Mouse (Mus musculus): ENCODE measurements at regions not wholly inside any gene's neighbourhood (a gene's known extent, or its start where the extent isn't known, plus 50 kb on each side); places are given as distances from the start of the nearest gene placed in this dataset.
A peak's percentile ranks its signal among the peaks of the same experiment; 100 is the strongest.

DNA sequence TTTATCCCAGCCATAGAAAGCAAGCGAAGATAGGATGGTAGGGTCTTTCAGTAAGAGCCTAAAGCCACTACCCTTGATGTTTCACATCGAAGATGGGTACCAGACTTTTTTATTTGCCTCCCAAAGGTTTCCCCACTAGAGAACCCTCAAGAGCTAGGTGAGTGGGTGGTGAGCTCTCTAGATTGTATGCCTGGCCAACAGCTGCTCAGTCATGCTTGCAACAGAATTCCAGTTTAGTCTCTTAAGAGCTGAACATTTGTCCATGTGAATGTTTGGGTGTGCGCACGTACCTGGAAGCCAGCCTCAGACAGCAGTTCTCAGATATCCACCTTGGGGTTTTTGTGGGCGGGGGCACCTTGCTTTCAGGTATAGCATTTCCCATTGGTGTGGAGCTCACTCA, 218.5 kb downstream of the Suds3 start:
- no peak for DNase-seq

DNA sequence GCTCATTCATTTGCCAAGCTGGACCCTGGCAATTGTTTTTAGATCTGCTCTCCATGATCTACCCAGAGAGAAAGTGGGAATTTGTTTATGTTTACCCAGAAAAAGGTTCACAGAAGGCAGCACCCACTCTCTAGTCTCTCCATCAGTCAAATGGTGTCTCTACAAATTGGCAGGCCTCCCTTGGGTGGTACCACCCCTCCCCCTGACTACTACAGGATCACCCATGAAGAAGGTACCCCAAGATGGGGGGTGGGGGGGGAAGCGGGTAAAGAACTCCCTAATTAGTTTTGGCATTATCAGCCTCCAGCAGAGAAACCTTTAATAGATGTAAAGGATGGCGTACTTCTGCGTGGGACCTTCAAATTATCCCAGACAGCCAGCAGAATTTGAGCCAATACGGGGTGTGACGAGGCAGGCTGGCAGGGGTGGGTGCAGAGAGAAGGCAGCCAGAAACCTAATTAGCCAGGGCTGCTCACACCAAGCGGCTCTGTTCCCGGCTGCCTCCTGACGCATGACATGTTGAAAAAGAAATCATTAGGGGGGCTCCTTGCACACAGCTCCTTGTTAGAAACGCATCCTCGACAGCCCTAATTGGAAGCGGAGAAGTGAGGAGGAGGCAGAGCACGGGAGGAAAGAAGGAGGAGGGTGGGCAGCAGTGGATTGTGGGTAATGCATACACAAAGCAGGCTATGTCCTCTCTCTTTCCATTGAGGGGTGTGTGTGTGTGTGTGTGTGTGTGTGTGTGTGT, 220.7 kb downstream of the Suds3 start:
- DNase-seq = no peak

DNA sequence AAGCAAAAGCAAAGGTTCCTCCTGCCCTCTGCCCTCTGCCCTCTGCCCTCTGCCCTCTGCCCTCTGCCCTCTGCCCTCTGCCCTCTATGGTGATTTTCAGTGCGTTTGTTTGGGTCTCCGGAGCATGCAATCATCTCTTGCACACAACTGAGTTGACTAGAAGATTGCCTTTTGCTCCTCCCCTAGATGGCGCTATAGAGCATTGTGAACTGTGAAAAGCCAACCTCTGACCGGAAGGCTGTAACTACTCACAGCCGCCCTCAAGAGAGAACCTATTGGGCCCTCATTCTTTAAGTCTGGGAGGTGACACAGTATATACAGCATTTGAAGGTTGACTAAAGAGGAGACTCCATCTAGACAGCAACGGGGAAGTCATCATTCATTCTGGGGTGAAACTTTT, 221.3 kb downstream of the Suds3 start:
- DNase-seq = no peak

DNA sequence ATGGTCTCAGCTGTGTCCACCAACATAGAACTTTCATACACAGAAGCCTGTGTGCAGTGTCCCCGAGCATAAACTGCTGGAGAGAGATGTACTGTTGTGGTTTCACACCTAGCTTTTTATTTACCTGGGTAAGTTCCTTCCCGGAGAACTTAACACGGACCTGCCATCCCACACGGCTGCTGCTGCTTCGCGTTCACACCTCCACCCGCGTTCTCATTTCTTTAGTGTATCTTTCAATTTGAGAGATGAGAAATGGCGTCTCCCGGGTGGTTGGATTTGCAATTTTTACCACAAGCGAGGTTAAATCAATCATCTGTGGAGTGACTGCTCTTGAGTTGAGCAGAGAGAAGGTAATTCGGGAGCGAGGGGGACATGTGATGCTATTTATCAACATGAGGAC, 223.0 kb downstream of the Suds3 start:
- DNase-seq = no peak

DNA sequence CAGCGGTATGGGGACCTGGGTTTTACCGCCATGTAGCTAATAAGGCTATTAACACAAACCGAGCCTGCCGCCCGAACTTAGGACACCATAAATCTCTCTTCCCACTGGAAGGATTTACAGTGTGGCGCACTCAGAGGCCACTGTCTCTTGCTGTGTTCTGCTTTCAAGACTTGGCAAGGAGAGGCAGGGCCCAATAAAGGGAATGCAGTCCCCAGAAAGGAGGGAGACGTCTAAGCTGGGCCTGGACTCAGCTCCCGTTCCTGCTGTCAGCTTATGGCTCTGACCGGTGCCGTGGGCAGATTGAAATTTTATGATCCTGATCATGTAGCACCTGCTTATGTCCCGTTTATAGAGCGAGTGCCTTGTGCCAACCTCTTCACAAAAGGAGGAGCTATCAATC, 226.7 kb downstream of the Suds3 start:
- no peak for DNase-seq

DNA sequence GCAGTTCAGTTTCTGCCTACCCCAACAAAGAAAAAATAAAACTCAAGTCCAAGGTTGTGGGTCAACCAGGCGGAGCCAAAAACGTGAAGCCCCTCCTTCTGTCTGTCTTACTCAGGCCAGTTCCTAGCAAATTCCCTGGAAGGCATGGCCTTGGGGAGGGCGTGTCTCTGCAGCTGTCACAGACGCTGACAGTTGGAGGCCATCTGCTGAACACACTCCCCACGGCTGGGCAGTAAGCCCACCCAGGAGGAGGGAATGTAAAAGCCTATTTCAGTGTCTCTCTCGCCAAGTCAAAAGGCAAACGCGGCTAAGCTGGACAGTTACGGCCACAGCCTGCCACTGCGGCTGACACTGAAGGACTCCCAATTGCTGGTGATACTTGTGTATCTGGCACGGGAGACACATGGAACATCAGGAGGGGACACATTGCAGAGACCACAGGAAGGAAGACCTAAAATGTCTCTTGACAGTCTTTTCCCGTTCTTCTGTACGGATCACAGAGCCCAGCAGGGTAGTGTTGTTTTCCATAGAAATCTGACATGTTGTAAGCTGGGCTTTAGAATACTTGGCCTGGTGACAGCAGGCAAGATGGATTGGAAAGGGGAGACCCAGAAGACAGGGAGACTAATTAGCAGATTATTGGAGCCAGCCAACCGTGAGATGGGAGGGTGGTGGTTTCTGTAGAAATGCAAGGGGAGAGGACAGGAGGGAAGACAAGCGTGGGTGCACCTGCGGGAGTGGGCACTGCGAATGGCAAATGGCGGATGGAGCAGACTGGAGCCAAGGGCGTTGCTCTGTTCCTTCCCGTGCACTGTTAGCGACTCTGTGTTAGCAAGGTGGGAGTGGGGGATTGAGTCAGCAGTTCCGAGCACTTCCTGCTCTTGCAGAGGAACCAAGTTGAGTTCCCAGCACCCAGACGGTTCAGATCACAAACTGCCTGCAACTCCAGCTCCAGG, 229.5 kb downstream of the Suds3 start:
- DNase-seq = peak; percentile 20

DNA sequence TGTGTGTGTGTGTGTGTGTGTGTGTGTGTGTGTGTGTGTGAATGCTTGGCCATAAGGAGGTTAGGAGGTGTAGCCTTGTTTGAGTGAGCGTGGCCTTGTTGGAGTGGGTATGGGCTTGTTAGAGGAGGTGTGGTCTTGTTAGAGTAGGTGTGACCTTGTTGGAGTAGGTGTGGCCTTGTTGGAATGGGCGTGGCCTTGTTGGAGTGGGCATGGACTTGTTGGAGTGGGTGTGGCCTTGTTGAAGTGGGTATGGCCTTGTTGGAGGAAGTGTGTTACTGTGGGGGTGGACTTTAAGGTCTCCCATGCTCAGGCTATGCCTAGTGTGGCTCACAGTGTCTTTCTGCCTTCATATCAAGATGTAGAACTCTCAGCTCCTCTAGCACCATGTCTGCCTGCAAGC, 236.2 kb downstream of the Suds3 start:
- no peak for DNase-seq

DNA sequence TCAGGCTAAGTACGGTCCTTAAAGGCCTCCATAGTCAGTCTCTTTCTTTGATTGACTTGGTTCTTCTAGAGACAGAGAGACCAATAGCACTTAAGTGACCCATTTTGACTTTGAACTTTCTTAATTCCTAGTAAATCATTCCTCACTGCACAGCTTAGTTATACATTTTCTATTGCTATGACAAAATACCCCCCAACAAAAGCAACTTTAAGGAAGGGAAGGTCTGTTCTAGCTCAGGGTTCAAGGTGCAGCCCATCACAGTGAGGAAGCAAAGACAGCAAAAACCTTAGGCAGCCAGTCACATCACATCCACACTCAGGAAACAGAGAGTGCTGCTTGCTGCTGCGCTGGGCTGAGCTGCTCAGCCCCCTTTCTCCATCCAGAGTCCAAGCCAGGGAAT, 241.0 kb downstream of the Suds3 start:
- DNase-seq = no peak

DNA sequence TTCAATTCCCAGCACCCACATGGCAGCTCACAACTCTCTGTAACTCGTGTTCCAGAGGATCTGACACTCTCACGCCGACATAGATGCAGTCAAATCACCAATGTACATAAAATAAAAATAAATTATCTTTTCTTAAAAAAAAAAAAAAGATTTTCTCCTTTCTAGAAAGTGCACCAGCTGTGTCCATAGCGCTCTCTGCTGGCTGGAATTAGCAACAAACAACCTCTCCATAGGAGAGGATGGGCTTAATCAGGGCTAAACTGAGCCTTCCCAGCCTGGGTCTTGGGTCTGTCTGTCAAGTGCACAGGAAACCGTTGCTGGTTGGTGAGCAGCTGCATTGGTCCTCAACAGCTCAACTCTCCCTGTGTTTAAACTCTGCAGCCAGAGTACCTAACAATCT, 247.8 kb downstream of the Suds3 start:
- DNase-seq = no peak

DNA sequence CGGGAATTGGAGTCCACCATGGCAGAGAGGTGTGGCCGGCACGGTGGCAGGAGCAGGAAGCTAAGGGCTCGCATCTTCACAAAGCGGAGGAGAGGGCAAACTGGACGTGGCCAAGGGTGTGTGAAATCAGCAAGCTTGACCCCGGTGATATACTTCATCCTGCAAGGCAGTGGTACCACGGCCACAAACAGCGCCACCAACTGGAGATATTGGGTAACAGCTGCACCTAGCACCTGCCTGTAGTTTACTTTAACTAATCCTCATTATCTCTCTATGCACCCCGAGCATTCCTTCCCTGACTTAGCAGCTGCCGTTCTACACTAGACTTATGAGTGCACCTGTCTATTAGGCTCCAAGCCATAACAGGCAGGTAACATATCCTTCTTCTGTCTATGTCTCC, 251.6 kb downstream of the Suds3 start:
- DNase-seq = no peak

DNA sequence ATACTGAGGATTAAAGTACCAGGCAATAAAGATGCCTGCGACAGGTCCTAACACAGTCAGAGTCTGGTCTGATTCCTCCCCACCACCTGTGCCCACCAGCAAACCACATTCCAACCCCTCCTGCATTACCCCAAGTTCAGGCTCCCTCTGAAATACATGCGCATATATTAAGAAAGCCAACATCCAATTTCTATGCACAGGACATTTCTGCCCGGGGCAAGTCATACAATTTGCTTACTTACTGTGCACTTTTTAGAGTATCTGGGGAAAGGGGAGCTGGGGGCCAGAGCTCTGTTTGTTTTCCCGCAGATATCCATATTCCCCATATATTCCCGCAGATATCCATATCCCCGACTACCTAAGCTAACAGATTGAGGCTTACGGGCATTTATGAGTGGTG, 261.1 kb upstream of the Srrm4 start:
- no peak for DNase-seq

DNA sequence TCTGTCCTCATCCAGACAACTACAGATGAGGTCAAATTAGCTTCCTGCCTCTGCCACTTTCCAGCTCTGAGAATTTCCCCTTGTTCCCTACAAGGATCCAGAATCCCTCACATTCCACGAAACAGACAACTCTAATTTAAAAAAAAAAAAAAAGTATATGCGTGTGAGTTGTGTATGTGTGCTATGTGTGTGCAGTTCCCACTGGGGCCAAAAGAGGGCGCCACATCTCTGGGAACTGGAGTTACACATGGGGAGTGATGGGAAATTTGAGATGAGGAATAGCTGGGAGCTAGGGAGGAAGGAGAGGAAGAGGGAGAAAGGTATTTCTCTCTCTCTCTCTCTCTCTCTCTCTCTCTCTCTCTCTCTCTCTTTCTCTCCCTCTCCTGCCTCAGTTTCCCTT, 240.3 kb upstream of the Srrm4 start:
- no peak for DNase-seq

DNA sequence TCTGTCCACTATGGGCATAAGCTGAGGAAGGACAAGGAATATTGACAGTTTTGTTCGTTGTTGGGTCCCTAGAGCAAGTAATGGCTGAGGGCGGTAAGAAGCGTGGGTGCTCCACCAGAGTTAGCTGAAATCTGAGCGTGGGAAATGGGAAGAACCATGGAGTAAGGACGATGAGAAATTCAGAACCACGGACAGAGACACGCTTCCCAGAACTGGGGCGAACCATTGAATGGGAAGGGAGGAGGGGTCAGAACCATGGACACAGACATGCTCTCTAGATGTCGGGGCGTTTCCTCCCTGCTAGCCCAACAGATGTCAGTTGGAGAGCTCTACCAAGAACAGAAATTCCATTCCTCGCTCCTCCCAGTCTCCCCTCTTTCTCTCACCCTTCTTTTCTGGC, 238.2 kb upstream of the Srrm4 start:
- DNase-seq = no peak

DNA sequence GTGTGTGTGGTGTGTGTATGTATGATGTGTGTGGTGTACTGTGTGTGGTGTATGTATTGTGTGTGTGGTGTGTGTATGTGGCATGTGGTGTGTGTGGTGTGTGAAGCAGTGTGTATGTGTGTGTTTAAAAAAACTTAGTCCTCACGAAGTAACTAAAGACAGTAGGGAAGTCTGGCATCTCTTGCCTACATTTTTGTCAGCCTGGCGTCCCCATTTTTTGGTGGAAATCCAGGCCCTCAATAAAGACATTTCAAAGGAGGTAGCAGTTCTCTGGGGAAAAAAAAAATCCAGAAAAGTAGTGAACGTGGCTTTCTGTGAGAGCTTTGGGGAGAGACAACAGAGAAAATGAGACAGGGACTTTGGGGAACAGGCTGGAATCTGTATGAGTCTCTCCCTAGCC, 231.6 kb upstream of the Srrm4 start:
- no peak for DNase-seq

DNA sequence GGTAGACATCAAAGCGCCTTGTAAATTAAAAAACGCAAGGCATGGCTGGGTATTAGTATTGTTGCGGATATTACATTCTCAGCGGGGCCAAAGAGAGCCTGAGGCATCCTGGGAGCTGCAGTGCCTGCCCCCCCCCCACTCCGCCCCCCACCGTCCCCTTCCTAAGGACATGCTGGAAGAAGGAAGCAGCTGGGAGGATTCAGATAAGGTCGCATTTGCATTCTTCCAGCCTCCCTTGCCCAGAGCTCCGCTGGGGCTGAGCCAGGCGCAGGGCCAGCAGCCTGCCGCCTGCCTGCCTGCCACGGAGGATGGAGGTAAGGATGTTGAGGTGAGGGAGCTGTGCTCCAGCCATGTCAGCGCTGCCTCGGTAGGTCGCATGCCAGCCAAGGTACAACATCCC, 230.5 kb upstream of the Srrm4 start:
- no peak for DNase-seq

DNA sequence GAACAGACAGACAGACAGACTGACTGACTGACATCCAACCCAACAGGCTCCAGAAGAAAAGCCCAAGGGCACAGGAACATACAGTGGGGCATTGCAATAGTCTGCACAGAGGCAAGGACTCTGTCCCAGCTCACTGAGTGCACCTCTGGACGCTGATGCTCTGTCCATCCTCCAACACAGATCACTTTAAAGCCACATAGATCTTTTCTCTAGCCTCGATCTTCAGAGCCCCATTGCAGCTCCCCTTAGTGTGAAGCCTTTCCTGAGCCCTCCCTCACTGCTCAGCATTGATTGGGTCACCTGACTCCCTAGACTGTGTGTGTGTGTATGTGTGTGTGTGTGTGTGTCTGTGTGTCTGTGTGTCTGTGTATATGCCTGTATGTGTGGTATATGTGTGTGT, 218.2 kb upstream of the Srrm4 start:
- no peak for DNase-seq

DNA sequence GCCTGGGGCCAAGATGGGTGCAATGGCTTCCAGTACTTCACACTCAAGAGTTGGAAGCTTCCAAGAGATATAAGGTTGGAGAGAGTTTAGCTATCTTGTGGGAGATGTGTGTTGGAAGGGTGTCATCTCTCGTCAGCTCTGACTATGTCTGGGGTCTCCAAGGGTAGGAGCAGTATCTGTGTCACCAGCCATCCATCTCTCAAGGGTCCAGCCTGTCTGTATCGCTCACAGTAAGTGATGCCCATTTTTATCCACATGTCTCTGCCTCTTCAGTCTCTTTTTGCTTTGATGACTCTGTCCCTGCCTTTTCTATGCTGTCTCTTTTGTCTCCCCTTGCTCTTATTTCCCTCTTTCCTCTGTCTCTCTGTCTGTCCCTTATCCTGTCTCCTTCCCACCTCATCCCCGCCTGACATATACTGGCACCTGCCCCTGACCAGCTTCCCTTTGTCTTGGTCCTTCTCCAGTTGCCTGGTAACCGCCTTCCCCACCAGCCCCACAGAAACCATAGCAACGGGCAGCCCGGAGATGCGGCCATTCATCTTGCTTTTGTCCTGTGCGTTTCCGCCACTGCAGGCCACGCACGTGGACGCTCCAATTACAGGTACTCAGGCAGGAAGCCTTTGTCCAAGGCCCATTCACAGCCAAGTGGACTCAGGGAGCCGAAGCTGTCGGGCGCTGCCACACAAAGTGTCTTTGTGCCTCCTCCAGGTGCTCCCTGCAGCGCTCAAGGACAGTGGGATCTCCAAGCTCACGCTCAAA, 217.6 kb upstream of the Srrm4 start:
- no peak for DNase-seq

DNA sequence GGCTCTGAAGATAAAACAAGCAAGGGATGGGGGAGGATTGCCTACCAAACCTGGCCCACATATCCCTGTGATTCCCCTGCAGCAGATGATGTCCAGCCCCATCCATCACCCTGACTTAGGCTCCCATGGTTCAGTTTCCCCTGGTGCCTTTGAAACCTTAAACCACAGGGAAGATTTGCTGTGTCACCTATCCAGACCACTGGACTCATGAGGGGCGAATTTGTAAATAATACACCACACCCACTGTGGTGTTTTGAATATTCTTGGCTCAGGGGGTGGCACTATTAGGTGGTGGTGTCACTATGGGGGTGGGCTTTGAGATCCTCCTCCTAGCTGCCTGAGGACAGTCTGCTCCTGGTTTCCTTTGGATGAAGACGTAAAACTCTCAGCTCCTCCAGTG, 205.8 kb upstream of the Srrm4 start:
- DNase-seq = no peak

DNA sequence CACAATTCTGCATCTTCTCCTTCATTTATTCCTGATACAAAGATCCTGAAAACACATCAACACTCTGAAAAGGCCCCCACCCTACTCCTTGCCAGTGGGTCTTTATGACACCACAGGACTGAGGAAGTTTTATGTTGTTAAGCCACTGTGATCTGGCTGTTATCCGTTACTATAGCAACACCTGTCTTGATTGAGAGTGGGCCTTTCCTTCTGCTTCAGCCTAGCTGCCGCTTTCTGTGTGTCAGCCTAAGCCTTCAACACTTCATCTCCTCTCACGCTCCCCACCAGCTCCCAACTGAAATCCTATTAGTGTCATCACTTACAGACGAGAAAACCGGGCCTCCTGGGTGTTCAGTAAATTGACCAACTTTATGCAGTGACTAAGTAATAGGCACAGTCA, 203.6 kb upstream of the Srrm4 start:
- DNase-seq = no peak

DNA sequence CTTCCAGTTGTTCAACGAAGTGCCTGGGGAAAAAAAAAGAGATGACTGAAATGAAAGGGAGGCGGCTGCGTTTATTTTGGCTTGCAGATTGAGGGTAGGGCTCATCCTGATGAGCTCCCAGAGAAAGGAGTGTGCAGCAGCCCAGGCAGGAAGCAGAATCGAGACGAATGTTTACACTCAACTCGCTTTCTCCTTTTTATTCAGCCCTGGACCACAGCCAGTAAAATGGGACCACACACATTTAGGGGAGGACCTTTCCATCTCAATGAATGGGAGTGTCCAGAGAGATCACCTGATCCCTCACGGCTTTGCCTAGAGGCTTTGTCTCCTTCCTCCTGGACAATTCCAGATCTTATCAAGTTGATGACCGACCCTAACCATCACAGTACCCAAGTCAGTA, 198.8 kb upstream of the Srrm4 start:
- DNase-seq = no peak

DNA sequence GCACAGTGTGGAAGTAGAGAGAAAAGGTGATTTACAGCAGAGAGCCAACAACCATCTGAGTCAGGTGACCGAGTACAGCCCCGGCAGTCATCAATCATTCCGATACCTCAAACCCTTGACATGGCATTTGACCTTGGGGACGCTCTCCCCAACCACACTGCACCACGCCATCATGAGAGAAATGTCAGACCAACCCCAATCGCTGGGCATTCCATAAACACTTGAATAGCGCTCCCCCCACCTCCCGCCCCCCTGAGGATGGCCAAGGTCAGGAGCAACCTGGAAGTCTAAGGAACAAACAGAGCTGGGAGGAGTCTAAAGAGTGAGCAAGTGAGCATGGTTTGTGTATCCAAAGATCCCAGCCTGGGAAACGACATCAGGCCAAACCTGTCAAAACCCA, 198.2 kb upstream of the Srrm4 start:
- no peak for DNase-seq

DNA sequence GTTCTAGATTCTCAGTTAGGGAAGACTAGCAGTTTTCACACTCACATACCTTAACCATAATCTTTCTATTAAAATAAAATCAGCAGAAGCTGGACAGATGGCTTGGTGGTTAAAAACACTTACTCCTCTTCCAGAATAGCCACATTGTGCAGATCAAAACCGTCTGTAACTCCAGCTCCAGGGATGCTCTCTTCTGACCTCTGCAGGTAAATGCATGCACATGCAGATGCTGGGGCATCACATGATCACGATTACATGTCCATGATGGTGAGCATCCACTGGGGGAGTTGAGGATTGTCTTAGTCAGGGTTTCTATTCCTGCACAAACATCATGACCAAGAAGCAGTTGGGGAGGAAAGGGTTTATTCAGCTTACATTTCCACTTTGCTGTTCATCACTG, 184.8 kb upstream of the Srrm4 start:
- DNase-seq = no peak

DNA sequence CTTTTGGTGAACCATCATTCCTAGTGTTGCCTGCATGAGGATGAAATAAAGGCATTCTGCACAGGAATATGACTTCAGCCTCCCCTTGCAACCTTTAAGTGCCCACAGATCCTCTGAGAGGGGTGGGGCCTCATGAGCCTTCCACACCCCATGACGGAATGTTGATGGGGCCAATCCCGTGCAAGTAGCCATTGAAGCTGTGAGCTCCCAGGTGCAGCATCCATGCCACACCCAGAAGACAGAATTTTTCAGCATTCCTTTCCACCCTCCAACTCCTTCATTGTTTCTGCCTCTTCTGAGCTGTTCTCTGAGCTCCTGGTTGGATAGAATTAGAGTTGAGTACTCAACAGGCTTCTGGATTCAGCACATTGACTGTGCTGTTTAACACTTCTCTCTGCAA, 174.6 kb upstream of the Srrm4 start:
- no peak for DNase-seq

DNA sequence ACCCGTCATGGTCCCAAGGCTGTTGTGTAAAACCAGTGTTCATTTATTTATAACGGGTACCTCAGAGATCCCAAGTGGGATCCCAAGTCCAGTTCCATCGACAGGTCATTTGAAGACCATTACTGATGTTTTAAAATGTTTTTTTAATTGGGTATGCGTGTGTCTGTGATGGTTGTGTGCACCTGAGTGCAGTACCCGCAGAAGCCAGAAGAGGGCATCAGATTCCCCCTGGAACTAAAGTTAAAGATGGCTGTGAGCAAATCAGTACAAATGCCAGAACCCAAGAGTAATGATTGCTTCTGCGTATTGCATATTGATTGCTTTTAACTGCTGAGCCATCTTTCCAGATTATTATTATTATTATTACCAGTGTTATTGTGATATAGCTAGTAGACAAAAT, 169.7 kb upstream of the Srrm4 start:
- DNase-seq = no peak
